Mouse (Mus musculus): ENCODE data around the gene Iqgap1. TPM values are rescaled to one million over a fixed set of nuclear protein-coding genes. Genes with fewer than 3 reads are reported as not detected.

Gene Iqgap1
- total RNA-seq, 2 experiments from 2014 or later, result 22.6 to 23.3 TPM

GRCm38 (mm10) chr7:80672323-80672722 is 153.5 kb downstream of the Iqgap1 start:
- DNase-seq (ENCODE audit: low spot score in 2 of 2), result no peak

GRCm38 (mm10) chr7:80670889-80671288 is 154.9 kb downstream of the Iqgap1 start:
- DNase-seq (ENCODE audit: low spot score in 2 of 2), result no peak

GRCm38 (mm10) chr7:80667190-80667589 is 158.6 kb downstream of the Iqgap1 start:
- no peak for DNase-seq (ENCODE audit: low spot score in 2 of 2)

- DNase-seq (ENCODE audit: low spot score in 2 of 2), result no peak
Measured at GRCm38 (mm10) chr7:80666198-80666915, 159.4 kb downstream of the Iqgap1 start.

Other genes with a start within 250 kb of the Iqgap1 start
- 10 to 100 TPM; 14.4 to 14.5 TPM for gene Crtc3, start 137.1 kb downstream of the Iqgap1 start, total RNA-seq (2021)
- gene Zscan2, start 34.9 kb upstream of the Iqgap1 start, total RNA-seq (2021), result 10 to 100 TPM; 15.9 to 17.0 TPM
- gene Wdr73, start 75.3 kb upstream of the Iqgap1 start, total RNA-seq (2021), result 10 to 100 TPM; 27.5 to 29.9 TPM
- gene Nmb, start 79.1 kb upstream of the Iqgap1 start, total RNA-seq (2021), result 1 to 10 TPM; 5.3 to 6.0 TPM
- 10 to 100 TPM; 46.4 to 51.0 TPM for gene Sec11a, start 121.8 kb upstream of the Iqgap1 start, total RNA-seq (2021)
- gene Zfp592, start 167.7 kb upstream of the Iqgap1 start, total RNA-seq (2021), result 10 to 100 TPM; 19.3 to 20.0 TPM
- gene Alpk3, start 231.6 kb upstream of the Iqgap1 start, total RNA-seq (2021), result under 1 TPM; 0.23 to 0.30 TPM